Mouse (Mus musculus): ENCODE data around the gene Rab24. TPM values are rescaled to one million over a fixed set of nuclear protein-coding genes. Genes with fewer than 3 reads are reported as not detected.

Rab24 gene
- polyA plus RNA-seq (2012; rRNA removed): 113 and 173 TPM in 2 replicates

GRCm38 (mm10) chr13:55321434-55322129 lies at the start of gene Rab24:
Gene Rab24 (minus strand): TSS chr13:55321946.
- peak; percentile 95 for DNase-seq (ENCODE audit: low read depth)
- TF ChIP-seq CTCF (IDR thresholded peaks at IDR 0.05; ENCODE audit: borderline replicate concordance, extremely low read depth, insufficient read depth, insufficient read length) (no peak), POLR2A (IDR thresholded peaks at IDR 0.05; ENCODE audit: borderline replicate concordance, extremely low read depth, insufficient read depth, insufficient read length, poor library complexity, severe bottlenecking) (peak; percentile 60; the same call in 1 of the 2 replicates)

- TF ChIP-seq CTCF (IDR thresholded peaks at IDR 0.05; ENCODE audit: borderline replicate concordance, extremely low read depth, insufficient read depth, insufficient read length) (no peak), POLR2A (IDR thresholded peaks at IDR 0.05; ENCODE audit: borderline replicate concordance, extremely low read depth, insufficient read depth, insufficient read length, poor library complexity, severe bottlenecking) (no peak)
- DNase-seq (ENCODE audit: low read depth): no peak
Observed at GRCm38 (mm10) chr13:55371007-55371681, 49.4 kb upstream of the Rab24 start.

GRCm38 (mm10) chr13:55370234-55370633 lies 48.5 kb upstream of the Rab24 start:
- TF ChIP-seq CTCF (IDR thresholded peaks at IDR 0.05; ENCODE audit: borderline replicate concordance, extremely low read depth, insufficient read depth, insufficient read length) (no peak), POLR2A (IDR thresholded peaks at IDR 0.05; ENCODE audit: borderline replicate concordance, extremely low read depth, insufficient read depth, insufficient read length, poor library complexity, severe bottlenecking) (no peak)
- no peak for DNase-seq (ENCODE audit: low read depth)

GRCm38 (mm10) chr13:55369531-55370114 lies 47.9 kb upstream of the Rab24 start, which contains the start of gene Rgs14:
Gene Rgs14 (plus strand): TSS chr13:55369732.
- no peak for DNase-seq (ENCODE audit: low read depth)
- TF ChIP-seq CTCF (IDR thresholded peaks at IDR 0.05; ENCODE audit: borderline replicate concordance, extremely low read depth, insufficient read depth, insufficient read length) (no peak), POLR2A (IDR thresholded peaks at IDR 0.05; ENCODE audit: borderline replicate concordance, extremely low read depth, insufficient read depth, insufficient read length, poor library complexity, severe bottlenecking) (no peak)

GRCm38 (mm10) chr13:55368401-55368800 lies 46.7 kb upstream of the Rab24 start:
- TF ChIP-seq CTCF (IDR thresholded peaks at IDR 0.05; ENCODE audit: borderline replicate concordance, extremely low read depth, insufficient read depth, insufficient read length): no peak
- TF ChIP-seq POLR2A (IDR thresholded peaks at IDR 0.05; ENCODE audit: borderline replicate concordance, extremely low read depth, insufficient read depth, insufficient read length, poor library complexity, severe bottlenecking): no peak
- DNase-seq (ENCODE audit: low read depth): no peak

GRCm38 (mm10) chr13:55362453-55363060 lies 40.8 kb upstream of the Rab24 start, which contains the start of gene Lman2:
Gene Lman2 (minus strand): TSS chr13:55362783.
- DNase-seq (ENCODE audit: low read depth): peak; percentile 100
- TF ChIP-seq CTCF (IDR thresholded peaks at IDR 0.05; ENCODE audit: borderline replicate concordance, extremely low read depth, insufficient read depth, insufficient read length) (no peak), POLR2A (IDR thresholded peaks at IDR 0.05; ENCODE audit: borderline replicate concordance, extremely low read depth, insufficient read depth, insufficient read length, poor library complexity, severe bottlenecking) (peak; percentile 42; the same call in 1 of the 2 replicates)

- DNase-seq (ENCODE audit: low read depth): no peak
- TF ChIP-seq CTCF (IDR thresholded peaks at IDR 0.05; ENCODE audit: borderline replicate concordance, extremely low read depth, insufficient read depth, insufficient read length): no peak
Observed at GRCm38 (mm10) chr13:55361974-55362452, 40.3 kb upstream of the Rab24 start.

- no peak for DNase-seq (ENCODE audit: low read depth)
- no peak for TF ChIP-seq CTCF (IDR thresholded peaks at IDR 0.05; ENCODE audit: borderline replicate concordance, extremely low read depth, insufficient read depth, insufficient read length)
- no peak for TF ChIP-seq POLR2A (IDR thresholded peaks at IDR 0.05; ENCODE audit: borderline replicate concordance, extremely low read depth, insufficient read depth, insufficient read length, poor library complexity, severe bottlenecking)
Observed at GRCm38 (mm10) chr13:55361145-55361544, 39.4 kb upstream of the Rab24 start.

- TF ChIP-seq CTCF (IDR thresholded peaks at IDR 0.05; ENCODE audit: borderline replicate concordance, extremely low read depth, insufficient read depth, insufficient read length) (no peak), POLR2A (IDR thresholded peaks at IDR 0.05; ENCODE audit: borderline replicate concordance, extremely low read depth, insufficient read depth, insufficient read length, poor library complexity, severe bottlenecking) (no peak)
- no peak for DNase-seq (ENCODE audit: low read depth)
Observed at GRCm38 (mm10) chr13:55346745-55347144, 25.0 kb upstream of the Rab24 start.

GRCm38 (mm10) chr13:55344286-55344685 lies 22.5 kb upstream of the Rab24 start:
- no peak for DNase-seq (ENCODE audit: low read depth)
- TF ChIP-seq CTCF (IDR thresholded peaks at IDR 0.05; ENCODE audit: borderline replicate concordance, extremely low read depth, insufficient read depth, insufficient read length) (no peak), POLR2A (IDR thresholded peaks at IDR 0.05; ENCODE audit: borderline replicate concordance, extremely low read depth, insufficient read depth, insufficient read length, poor library complexity, severe bottlenecking) (no peak)

- TF ChIP-seq CTCF (IDR thresholded peaks at IDR 0.05; ENCODE audit: borderline replicate concordance, extremely low read depth, insufficient read depth, insufficient read length) (no peak), POLR2A (IDR thresholded peaks at IDR 0.05; ENCODE audit: borderline replicate concordance, extremely low read depth, insufficient read depth, insufficient read length, poor library complexity, severe bottlenecking) (no peak)
- DNase-seq (ENCODE audit: low read depth): no peak
Observed at GRCm38 (mm10) chr13:55342469-55342868, 20.7 kb upstream of the Rab24 start.
